In the genomic region with DNA sequence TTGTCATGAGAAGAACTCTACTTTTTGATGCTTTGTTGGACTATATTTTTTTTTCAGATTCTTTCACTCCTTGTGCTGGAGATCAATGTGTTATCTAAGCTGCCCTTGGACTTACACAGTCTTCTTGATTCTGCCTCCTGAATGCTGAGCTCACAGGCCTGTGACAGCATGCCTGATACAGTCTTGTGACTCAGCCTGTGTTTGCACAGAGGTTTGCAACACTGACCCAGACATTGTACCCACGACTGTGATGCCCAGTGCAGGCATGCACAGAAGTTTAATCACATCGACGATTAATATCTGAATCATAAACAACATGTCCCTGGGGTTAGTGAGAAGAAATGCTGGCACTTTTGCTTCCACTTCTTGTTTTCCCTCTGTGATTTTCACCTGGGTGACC, we compare ENCODE assay signal across 27 mouse cellular contexts.
DNase-seq lines count a peak whose midpoint lies in the region; ATAC-seq lines count a peak whose summit lies in the region.
"Had no signal": no experiment of that assay in that cellular context is flagged by ENCODE, and none has a peak within 500 bp of the region (broad histone marks: within the 10 kb centered on the region; RNA-seq: fewer than 3 reads in every experiment).

No protein-coding gene starts in this region.

- no peaks in the 10 kb centered on the region for H3K4me1 ChIP-seq in heart, embryonic 12.5 days (replicated peaks)
- H3K4me1 ChIP-seq: embryonic facial prominence, embryonic 12.5 days; embryonic facial prominence, embryonic 15.5 days; heart, embryonic 13.5 days had no signal

- no peak overlapping the region for H3K9ac ChIP-seq in heart, embryonic 12.5 days
- H3K9ac ChIP-seq: embryonic facial prominence, embryonic 12.5 days; embryonic facial prominence, embryonic 15.5 days; forebrain, embryonic 15.5 days; heart, embryonic 13.5 days; hindbrain, embryonic 14.5 days had no signal

- no peaks in the 10 kb centered on the region for H3K27me3 ChIP-seq in heart, embryonic 12.5 days (replicated peaks)
- H3K27me3 ChIP-seq: CH12.LX; embryonic facial prominence, embryonic 12.5 days; embryonic facial prominence, embryonic 15.5 days; forebrain, embryonic 15.5 days; heart, embryonic 13.5 days had no signal

- no peak for ATAC-seq in activated CD4-positive, CD25-positive, alpha-beta regulatory T cell, adult 4 months
- no peak for ATAC-seq in heart, embryonic 12.5 days (ENCODE audit: insufficient number of reproducible peaks, low FRiP score)
- ATAC-seq: forebrain, embryonic 15.5 days; hindbrain, postnatal 0 days; inflammation-experienced regulatory T-cells, adult 6 months; intestine, embryonic 16.5 days; Patski had no signal

- peak; percentile 64 for DNase-seq in adrenal gland, adult 2 months
- no peak for DNase-seq in adrenal gland, postnatal 4 days (ENCODE audit: low spot score in 2 of 2)
- DNase-seq in urinary bladder, postnatal 36 days (ENCODE audit: low spot score in 2 of 2), result peak; percentile 12 to 15
- DNase-seq in urinary bladder, postnatal 25 days (ENCODE audit: low spot score), result no peak
- peak; percentile 18 for DNase-seq in adrenal gland, postnatal 25 days
- DNase-seq: B cell, adult 2 months; cerebellum, adult 11 months; cerebellum, adult 2 months; cerebellum, adult 9-11 months; cerebellum, postnatal 25 days; gastrocnemius, postnatal 25 days; heart, adult 18-20 months; heart, postnatal 14 days; heart, postnatal 4 days had no signal

- H3K4me3 ChIP-seq in heart, embryonic 12.5 days, result no peak overlapping the region
- H3K4me3 ChIP-seq: embryonic facial prominence, embryonic 12.5 days; embryonic facial prominence, embryonic 15.5 days; forebrain, embryonic 15.5 days; heart, embryonic 13.5 days had no signal

- 69% methylated on average over 3 of the region's 3 CpGs for WGBS in heart, embryonic 12.5 days

- no peak overlapping the region for H3K4me2 ChIP-seq in heart, embryonic 12.5 days
- H3K4me2 ChIP-seq: embryonic facial prominence, embryonic 12.5 days; embryonic facial prominence, embryonic 15.5 days; forebrain, embryonic 15.5 days; heart, embryonic 13.5 days; hindbrain, embryonic 14.5 days had no signal

- no peaks in the 10 kb centered on the region for H3K9me3 ChIP-seq in heart, embryonic 12.5 days (replicated peaks)
- H3K9me3 ChIP-seq: embryonic facial prominence, embryonic 12.5 days; embryonic facial prominence, embryonic 15.5 days; forebrain, embryonic 15.5 days; G1E; heart, embryonic 13.5 days had no signal

- H3K27ac ChIP-seq in heart, embryonic 12.5 days (ENCODE audit: poor library complexity, severe bottlenecking), result no peak overlapping the region
- H3K27ac ChIP-seq: embryonic facial prominence, embryonic 12.5 days; embryonic facial prominence, embryonic 15.5 days; forebrain, embryonic 15.5 days; heart, embryonic 13.5 days; hindbrain, embryonic 14.5 days; hindbrain, postnatal 0 days had no signal

- H3K36me3 ChIP-seq in heart, embryonic 12.5 days, result no peaks in the 10 kb centered on the region
- H3K36me3 ChIP-seq: embryonic facial prominence, embryonic 12.5 days; embryonic facial prominence, embryonic 15.5 days; forebrain, embryonic 15.5 days; G1E; heart, embryonic 13.5 days had no signal

Comparison
In these comparisons a context has a peak if more than half of its experiments do, and no peak if none do; other contexts are left out.
1. DNase-seq: peak in adrenal gland, adult 2 months (single experiment), urinary bladder, postnatal 36 days (2 of 2) and adrenal gland, postnatal 25 days (single experiment); none in adrenal gland, postnatal 4 days (0 of 2) and urinary bladder, postnatal 25 days (single experiment).